Mouse (Mus musculus): Measurements from ENCODE around the gene Mb21d2. TPM values are rescaled to one million over a fixed set of nuclear protein-coding genes. Genes with fewer than 3 reads are reported as not detected.

Mb21d2 gene
- polyA plus RNA-seq, 1 experiment from 2014 or later, result 3.1 TPM

DNA sequence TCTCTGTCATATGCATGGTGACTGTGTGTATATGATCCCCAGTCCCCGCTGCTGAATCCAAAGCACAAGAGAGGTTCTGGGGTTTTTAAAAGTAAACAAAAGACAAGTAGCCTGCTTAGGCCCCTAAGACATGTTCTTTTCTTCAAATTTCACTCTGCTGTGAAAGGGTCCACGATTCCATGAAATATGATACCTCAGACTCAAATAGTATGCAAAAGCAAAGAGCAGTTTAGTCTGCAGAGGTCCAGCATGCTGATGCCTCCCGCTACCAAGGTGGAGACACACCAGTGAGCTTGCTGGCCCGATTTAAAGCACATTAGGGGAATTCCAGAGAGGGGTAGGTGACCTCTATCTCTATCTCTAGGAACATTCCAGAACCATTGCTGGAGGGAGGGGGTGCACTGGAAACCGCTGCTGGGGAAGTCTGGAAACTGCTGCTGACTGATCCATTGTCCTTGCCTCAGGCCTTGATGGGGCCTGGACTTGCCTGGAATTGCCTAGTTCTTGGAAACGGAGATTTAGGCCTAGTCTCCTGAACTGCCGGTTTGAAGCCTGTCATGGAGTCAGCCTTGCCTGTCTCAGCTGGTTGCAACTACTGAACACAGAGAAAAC lies 6.8 kb upstream of the Mb21d2 start:
- TF ChIP-seq EP300 (IDR thresholded peaks at IDR 0.05; ENCODE audit: low read depth) (no peak), CTCF (IDR thresholded peaks at IDR 0.05; ENCODE audit: low read depth) (no peak)
- H3K9me3 ChIP-seq (ENCODE audit: low read length), result no peaks in the 10 kb centered on the region
- 0 out of 2 replicates have a peak, but pooled peaks cover 2% of the 10 kb centered on the region for H3K27me3 ChIP-seq (ENCODE audit: insufficient read depth, low read length)
- H3K27ac ChIP-seq (ENCODE audit: low read depth), result no peak overlapping the region
- ATAC-seq (no peak), DNase-seq (no peak)
- H3K9ac ChIP-seq (replicated peaks), result no peak overlapping the region
- H3K4me2 ChIP-seq (ENCODE audit: low read depth, low read length), result no peak overlapping the region
- 69% methylated on average over 7 of the region's 7 CpGs for WGBS (ENCODE audit: insufficient replicate concordance)
- no peaks in the 10 kb centered on the region for H3K4me1 ChIP-seq (ENCODE audit: insufficient read depth)
- no peaks in the 10 kb centered on the region for H3K36me3 ChIP-seq (replicated peaks; ENCODE audit: insufficient read depth, low read length)
- H3K4me3 ChIP-seq (ENCODE audit: low read depth, low read length), result no peak overlapping the region

DNA sequence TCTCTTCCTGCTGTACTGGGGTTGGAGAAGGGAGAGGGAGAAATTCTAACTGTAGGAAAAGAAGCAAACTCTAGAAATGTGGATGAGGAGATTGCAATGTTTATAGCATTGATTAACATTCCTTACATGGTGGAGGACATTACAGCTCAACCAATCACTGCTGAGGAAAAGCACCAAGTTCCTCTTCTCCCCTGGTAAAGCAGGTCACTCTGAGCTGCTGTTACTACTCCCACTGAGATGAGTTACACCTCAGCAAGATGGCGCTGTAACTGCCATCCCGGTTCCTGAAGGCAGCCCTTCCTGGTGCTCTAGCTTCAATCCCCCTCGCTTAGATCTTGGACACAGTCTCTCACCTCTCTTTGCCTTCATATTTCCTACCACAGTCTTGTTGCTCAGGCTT lies 6.2 kb upstream of the Mb21d2 start:
- no peak for DNase-seq
- Histone ChIP-seq H3K9me3 (ENCODE audit: low read length) (no peaks in the 10 kb centered on the region), H3K36me3 (replicated peaks; ENCODE audit: insufficient read depth, low read length) (no peaks in the 10 kb centered on the region), H3K4me3 (ENCODE audit: low read depth, low read length) (no peak overlapping the region), H3K27me3 (ENCODE audit: insufficient read depth, low read length) (0 out of 2 replicates have a peak, but pooled peaks cover 3% of the 10 kb centered on the region), H3K4me1 (ENCODE audit: insufficient read depth) (no peaks in the 10 kb centered on the region), H3K27ac (ENCODE audit: low read depth) (no peak overlapping the region), H3K9ac (replicated peaks) (no peak overlapping the region), H3K4me2 (ENCODE audit: low read depth, low read length) (no peak overlapping the region)
- no peak for TF ChIP-seq EP300 (IDR thresholded peaks at IDR 0.05; ENCODE audit: low read depth)
- TF ChIP-seq CTCF (IDR thresholded peaks at IDR 0.05; ENCODE audit: low read depth), result no peak
- 77% methylated on average over 3 of the region's 3 CpGs for WGBS (ENCODE audit: insufficient replicate concordance)
- ATAC-seq, result no peak

DNA sequence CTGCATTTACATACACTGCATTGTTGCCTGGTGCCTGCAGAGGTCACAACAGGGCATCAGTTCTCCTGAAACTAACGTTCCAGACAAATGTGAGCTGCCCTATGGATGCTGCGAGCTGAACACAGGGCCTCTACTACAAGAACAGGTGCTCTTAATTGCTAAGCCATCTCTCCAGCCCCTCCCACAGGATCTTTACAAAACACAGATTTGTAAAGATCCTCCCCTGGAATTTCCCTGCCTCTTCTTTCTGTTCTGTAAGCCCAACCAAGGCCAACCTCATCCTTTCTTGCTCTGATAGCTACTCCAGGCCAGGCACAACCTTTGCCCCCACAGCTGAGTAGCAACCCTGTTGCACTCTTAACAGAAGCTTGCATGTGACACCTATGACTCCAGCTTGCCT lies 1.7 kb upstream of the Mb21d2 start:
- TF ChIP-seq EP300 (IDR thresholded peaks at IDR 0.05; ENCODE audit: low read depth) (no peak), CTCF (IDR thresholded peaks at IDR 0.05; ENCODE audit: low read depth) (no peak)
- Histone ChIP-seq H3K36me3 (replicated peaks; ENCODE audit: insufficient read depth, low read length) (no peaks in the 10 kb centered on the region), H3K4me1 (ENCODE audit: insufficient read depth) (no peaks in the 10 kb centered on the region), H3K27me3 (ENCODE audit: insufficient read depth, low read length) (peaks cover 12% of the 10 kb centered on the region), H3K4me3 (ENCODE audit: low read depth, low read length) (no peak overlapping the region), H3K27ac (ENCODE audit: low read depth) (no peak overlapping the region), H3K4me2 (ENCODE audit: low read depth, low read length) (no peak overlapping the region), H3K9me3 (ENCODE audit: low read length) (no peaks in the 10 kb centered on the region), H3K9ac (replicated peaks) (no peak overlapping the region)
- DNase-seq, result no peak
- no peak for ATAC-seq
- 66% methylated on average over 2 of the region's 2 CpGs for whole genome bisulfite sequencing (ENCODE audit: insufficient replicate concordance)

DNA sequence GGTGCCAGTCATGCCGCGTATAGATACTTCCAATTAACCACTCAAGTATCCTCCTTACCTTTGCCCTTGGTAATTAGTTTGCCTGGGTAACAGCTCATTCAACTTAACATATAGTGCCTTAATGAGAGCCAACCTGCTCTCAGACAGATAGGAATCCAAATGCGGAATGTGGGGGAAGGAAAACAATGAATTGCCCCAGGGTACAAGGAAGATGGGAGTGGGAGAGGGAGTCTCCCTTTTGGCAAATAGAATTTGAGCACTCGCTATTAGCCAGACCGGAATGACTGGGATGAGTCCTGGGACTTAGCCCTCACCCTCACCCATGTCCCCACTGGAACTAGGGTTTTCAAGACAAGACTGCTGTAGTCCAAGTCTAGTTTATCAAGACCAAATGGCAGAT lies 953 bp upstream of the Mb21d2 start:
- H3K4me1 ChIP-seq (ENCODE audit: insufficient read depth), result no peaks in the 10 kb centered on the region
- no peaks in the 10 kb centered on the region for H3K36me3 ChIP-seq (replicated peaks; ENCODE audit: insufficient read depth, low read length)
- H3K27me3 ChIP-seq (ENCODE audit: insufficient read depth, low read length), result peaks cover 12% of the 10 kb centered on the region
- no peak for TF ChIP-seq CTCF (IDR thresholded peaks at IDR 0.05; ENCODE audit: low read depth)
- H3K4me2 ChIP-seq (ENCODE audit: low read depth, low read length), result peak overlapping the region; percentile 77
- H3K9me3 ChIP-seq (ENCODE audit: low read length), result no peaks in the 10 kb centered on the region
- ATAC-seq, result no peak
- WGBS (ENCODE audit: insufficient replicate concordance), result 25% methylated on average over 5 of the region's 5 CpGs
- H3K4me3 ChIP-seq (ENCODE audit: low read depth, low read length), result peak overlapping the region; percentile 61
- no peak overlapping the region for H3K9ac ChIP-seq (replicated peaks)
- no peak for DNase-seq
- no peak overlapping the region for H3K27ac ChIP-seq (ENCODE audit: low read depth)

DNA sequence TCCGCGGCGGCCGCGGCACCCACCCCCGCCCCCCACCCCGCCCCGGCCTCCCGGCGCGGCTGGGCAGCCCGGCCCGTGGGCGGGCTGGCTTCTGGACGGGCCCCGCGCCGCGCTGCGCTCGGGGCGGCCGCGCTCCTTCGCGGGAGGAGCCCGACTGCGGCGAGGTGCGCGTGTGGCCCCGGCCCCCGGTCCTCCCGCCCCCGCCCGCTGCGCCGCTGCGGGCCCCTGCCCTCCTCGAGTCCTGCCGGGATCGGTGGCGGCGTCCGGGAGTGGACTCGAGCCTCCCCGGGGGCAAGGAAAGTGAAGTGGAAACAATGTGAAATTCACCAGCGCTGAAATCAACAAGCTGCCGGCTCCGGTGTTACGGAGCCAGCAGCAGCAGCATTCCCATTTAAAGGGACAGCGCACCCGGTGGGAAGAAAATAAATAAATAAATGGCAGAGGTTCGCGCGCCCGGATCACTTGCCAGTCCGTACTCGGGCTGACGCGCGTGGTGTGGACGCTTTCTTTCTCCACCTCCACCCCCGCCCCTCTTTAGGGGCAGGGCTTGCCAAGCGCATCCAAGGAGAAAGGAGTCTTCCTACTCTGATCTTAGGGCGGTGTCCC lies 316 bp upstream of the Mb21d2 start:
- Histone ChIP-seq H3K27me3 (ENCODE audit: insufficient read depth, low read length) (peaks cover 12% of the 10 kb centered on the region), H3K27ac (ENCODE audit: low read depth) (peak overlapping the region; percentile 88), H3K4me1 (ENCODE audit: insufficient read depth) (no peaks in the 10 kb centered on the region), H3K9ac (replicated peaks) (peak overlapping the region; percentile 67), H3K36me3 (replicated peaks; ENCODE audit: insufficient read depth, low read length) (no peaks in the 10 kb centered on the region), H3K4me2 (ENCODE audit: low read depth, low read length) (peak overlapping the region; percentile 77), H3K4me3 (ENCODE audit: low read depth, low read length) (peak overlapping the region; percentile 61), H3K9me3 (ENCODE audit: low read length) (no peaks in the 10 kb centered on the region)
- DNase-seq (peak; percentile 49), ATAC-seq (peak; percentile 81)
- TF ChIP-seq CTCF (IDR thresholded peaks at IDR 0.05; ENCODE audit: low read depth) (no peak), EP300 (IDR thresholded peaks at IDR 0.05; ENCODE audit: low read depth) (no peak)
- WGBS (ENCODE audit: insufficient replicate concordance), result under 1% methylated on average over 49 of the region's 66 CpGs

DNA sequence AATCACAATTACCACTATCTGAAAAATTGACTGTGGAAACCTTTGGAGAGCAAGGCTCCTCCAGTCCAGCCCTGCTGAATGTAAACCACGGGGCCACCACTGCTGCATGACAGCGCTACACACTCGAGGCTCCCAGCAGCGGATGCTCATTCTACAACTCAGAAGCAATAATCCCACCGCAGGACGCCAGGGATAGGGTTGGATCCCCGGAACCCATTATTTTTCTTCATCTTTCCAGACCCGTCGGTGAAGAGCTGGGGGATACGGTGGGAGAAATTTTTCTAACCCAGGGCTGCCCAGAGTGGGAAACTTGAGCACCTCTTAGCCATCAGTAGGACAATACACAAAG lies 1.0 kb downstream of the Mb21d2 start:
- Histone ChIP-seq H3K27me3 (ENCODE audit: insufficient read depth, low read length) (peaks cover 12% of the 10 kb centered on the region), H3K9ac (replicated peaks) (peak overlapping the region; percentile 67; the same call in 1 of the 2 replicates), H3K4me2 (ENCODE audit: low read depth, low read length) (peak overlapping the region; percentile 77), H3K4me1 (ENCODE audit: insufficient read depth) (no peaks in the 10 kb centered on the region), H3K36me3 (replicated peaks; ENCODE audit: insufficient read depth, low read length) (no peaks in the 10 kb centered on the region), H3K27ac (ENCODE audit: low read depth) (no peak overlapping the region; the same call in 1 of the 2 replicates), H3K4me3 (ENCODE audit: low read depth, low read length) (peak overlapping the region; percentile 61), H3K9me3 (ENCODE audit: low read length) (no peaks in the 10 kb centered on the region)
- DNase-seq, result peak; percentile 22
- WGBS (ENCODE audit: insufficient replicate concordance), result 2% methylated on average over 10 of the region's 10 CpGs
- TF ChIP-seq EP300 (IDR thresholded peaks at IDR 0.05; ENCODE audit: low read depth), result no peak
- TF ChIP-seq CTCF (IDR thresholded peaks at IDR 0.05; ENCODE audit: low read depth), result no peak
- peak; percentile 40; the same call in 1 of the 2 replicates for ATAC-seq

All from liver, postnatal 0 days (tissue).